Mouse (Mus musculus): ENCODE data around the gene Apol6. TPM values are rescaled to one million over a fixed set of nuclear protein-coding genes. Genes with fewer than 3 reads are reported as not detected.

The Apol6 gene
- not detected in 2 replicates for total RNA-seq (2014; rRNA removed; ENCODE audit: low replicate concordance)
- polyA plus RNA-seq (2015; fragmentation: Nextera tagmentation; extraction: Ambion mirVana) = 0.11 TPM in 2 replicates

- no peak within 1 kb of the TSS for H3K9ac ChIP-seq (replicated peaks; ENCODE audit: low read depth, low read length)
- ATAC-seq (ENCODE audit: insufficient read depth, low read depth) (no peak), DNase-seq (ENCODE audit: low spot score) (no peak)
- H3K9me3 ChIP-seq (replicated peaks; ENCODE audit: control insufficient read depth, low read length) = no peaks in the 10 kb centered on the region
- H3K36me3 ChIP-seq (replicated peaks; ENCODE audit: control insufficient read depth, insufficient read depth, low read length) = no peaks in the 10 kb centered on the region
- 64% methylated on average over 12 of the region's 12 CpGs for WGBS
- H3K4me1 ChIP-seq (ENCODE audit: control insufficient read depth, insufficient read depth) = peaks cover 12% of the 10 kb centered on the region; the same call in 1 of the 2 replicates
- no peak for TF ChIP-seq EP300 (IDR thresholded peaks at IDR 0.05; ENCODE audit: low read depth)
- TF ChIP-seq CTCF (IDR thresholded peaks at IDR 0.05; ENCODE audit: low read depth) = no peak
- H3K27ac ChIP-seq (ENCODE audit: low read depth) = 0 out of 2 replicates have a peak within 1 kb of the TSS, but pooled peaks have one; percentile 13
- H3K27me3 ChIP-seq (ENCODE audit: control insufficient read depth, insufficient read depth, low read length) = no peaks in the 10 kb centered on the region
- no peak within 1 kb of the TSS for H3K4me3 ChIP-seq (ENCODE audit: low read depth, low read length)
- no peak within 1 kb of the TSS for H3K4me2 ChIP-seq (ENCODE audit: low read depth, low read length)
These were observed at the start of gene Apol6 for GRCm38 (mm10) chr15:77044597-77045320. Apol6 (plus strand) TSS chr15:77044729.

DNA sequence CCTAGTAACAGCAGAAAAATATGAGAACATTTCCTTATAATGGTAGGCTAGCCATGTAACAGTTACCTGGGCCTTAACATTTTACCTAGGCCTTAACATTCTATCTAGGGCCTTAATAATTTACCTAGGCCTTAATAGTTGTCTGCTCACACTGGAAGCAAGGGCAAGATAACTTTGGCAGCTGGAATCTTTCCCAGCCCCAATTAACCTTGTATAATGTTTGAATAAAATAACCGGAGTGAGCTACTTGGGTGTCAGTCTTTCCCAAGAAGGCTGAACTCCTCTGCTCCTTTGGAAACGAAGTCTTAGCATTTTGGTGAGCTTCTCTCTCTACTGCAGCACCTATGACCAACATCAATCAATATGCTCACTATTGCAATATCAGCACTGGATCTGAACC lies 46.5 kb upstream of the Apol6 start:
- no peak for ATAC-seq (ENCODE audit: insufficient read depth, low read depth)
- peak overlapping the region; percentile 82 for H3K27ac ChIP-seq (ENCODE audit: low read depth)
- H3K4me1 ChIP-seq (ENCODE audit: control insufficient read depth, insufficient read depth) = peaks cover 10% of the 10 kb centered on the region; the same call in 1 of the 2 replicates
- DNase-seq (ENCODE audit: low spot score) = no peak
- no peak overlapping the region for H3K4me3 ChIP-seq (ENCODE audit: low read depth, low read length)
- WGBS = 61% methylated on average over 2 of the region's 2 CpGs
- H3K9ac ChIP-seq (replicated peaks; ENCODE audit: low read depth, low read length) = no peak overlapping the region
- no peaks in the 10 kb centered on the region for H3K27me3 ChIP-seq (ENCODE audit: control insufficient read depth, insufficient read depth, low read length)
- no peaks in the 10 kb centered on the region for H3K9me3 ChIP-seq (replicated peaks; ENCODE audit: control insufficient read depth, low read length)
- H3K4me2 ChIP-seq (ENCODE audit: low read depth, low read length) = no peak overlapping the region
- no peaks in the 10 kb centered on the region for H3K36me3 ChIP-seq (replicated peaks; ENCODE audit: control insufficient read depth, insufficient read depth, low read length)
- TF ChIP-seq EP300 (IDR thresholded peaks at IDR 0.05; ENCODE audit: low read depth) = no peak

DNA sequence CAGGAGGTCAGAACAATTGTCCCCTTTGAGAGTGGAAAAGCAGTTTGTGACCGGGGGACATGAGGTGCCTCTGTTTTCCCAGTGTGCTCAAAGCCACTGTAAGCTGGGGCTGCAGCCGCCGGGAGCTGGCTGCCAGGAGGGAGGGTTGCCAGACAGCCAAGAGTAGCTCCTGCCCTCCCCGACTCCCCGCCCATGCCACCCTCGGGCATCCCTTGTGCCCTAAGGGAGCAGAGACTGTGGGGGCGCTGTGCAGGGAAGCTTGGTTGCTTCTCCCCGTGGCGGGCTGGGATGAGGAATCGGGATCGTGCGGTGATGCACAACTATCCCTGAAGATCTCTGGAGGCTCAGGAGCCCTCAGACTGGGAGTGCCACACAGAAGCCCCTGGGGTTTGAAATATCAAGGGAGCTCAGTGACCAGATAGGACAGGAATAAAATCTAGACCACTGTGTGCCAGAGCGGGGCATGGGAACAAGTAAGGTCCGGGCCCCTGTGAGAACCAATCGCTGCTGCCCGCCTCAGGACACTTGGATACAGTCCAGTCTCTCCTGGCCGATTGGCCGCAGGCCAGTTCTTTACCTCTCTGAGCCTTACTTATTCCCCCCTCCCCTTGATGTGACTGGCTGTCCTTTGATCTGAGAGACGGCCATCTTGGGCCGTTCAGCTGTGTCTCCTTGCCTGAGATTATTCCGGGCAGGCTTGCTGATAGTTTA lies 45.5 kb upstream of the Apol6 start:
- H3K4me3 ChIP-seq (ENCODE audit: low read depth, low read length) = peak overlapping the region; percentile 16; the same call in 1 of the 2 replicates
- ATAC-seq (ENCODE audit: insufficient read depth, low read depth) (peak; percentile 89), DNase-seq (ENCODE audit: low spot score) (peak; percentile 86)
- peaks cover 10% of the 10 kb centered on the region; the same call in 1 of the 2 replicates for H3K4me1 ChIP-seq (ENCODE audit: control insufficient read depth, insufficient read depth)
- no peaks in the 10 kb centered on the region for H3K27me3 ChIP-seq (ENCODE audit: control insufficient read depth, insufficient read depth, low read length)
- H3K9me3 ChIP-seq (replicated peaks; ENCODE audit: control insufficient read depth, low read length) = no peaks in the 10 kb centered on the region
- H3K9ac ChIP-seq (replicated peaks; ENCODE audit: low read depth, low read length) = no peak overlapping the region; the same call in 1 of the 2 replicates
- H3K27ac ChIP-seq (ENCODE audit: low read depth) = peak overlapping the region; percentile 82
- no peaks in the 10 kb centered on the region for H3K36me3 ChIP-seq (replicated peaks; ENCODE audit: control insufficient read depth, insufficient read depth, low read length)
- 20% methylated on average over 21 of the region's 21 CpGs for WGBS
- H3K4me2 ChIP-seq (ENCODE audit: low read depth, low read length) = peak overlapping the region; percentile 54
- TF ChIP-seq EP300 (IDR thresholded peaks at IDR 0.05; ENCODE audit: low read depth) (no peak), CTCF (IDR thresholded peaks at IDR 0.05; ENCODE audit: low read depth) (peak; percentile 50)

GRCm38 (mm10) chr15:77003173-77003867 lies 41.2 kb upstream of the Apol6 start:
- Histone ChIP-seq H3K36me3 (replicated peaks; ENCODE audit: control insufficient read depth, insufficient read depth, low read length) (no peaks in the 10 kb centered on the region), H3K4me1 (ENCODE audit: control insufficient read depth, insufficient read depth) (peaks cover 3% of the 10 kb centered on the region; the same call in 1 of the 2 replicates), H3K9ac (replicated peaks; ENCODE audit: low read depth, low read length) (no peak overlapping the region), H3K27ac (ENCODE audit: low read depth) (peak overlapping the region; percentile 30), H3K4me3 (ENCODE audit: low read depth, low read length) (no peak overlapping the region), H3K27me3 (ENCODE audit: control insufficient read depth, insufficient read depth, low read length) (no peaks in the 10 kb centered on the region), H3K4me2 (ENCODE audit: low read depth, low read length) (no peak overlapping the region), H3K9me3 (replicated peaks; ENCODE audit: control insufficient read depth, low read length) (no peaks in the 10 kb centered on the region)
- WGBS = 91% methylated on average over 3 of the region's 3 CpGs
- TF ChIP-seq EP300 (IDR thresholded peaks at IDR 0.05; ENCODE audit: low read depth) = no peak
- ATAC-seq (ENCODE audit: insufficient read depth, low read depth) (peak; percentile 26), DNase-seq (ENCODE audit: low spot score) (no peak)

- no peak overlapping the region for H3K4me3 ChIP-seq (ENCODE audit: low read depth, low read length)
- no peak for DNase-seq (ENCODE audit: low spot score)
- H3K9ac ChIP-seq (replicated peaks; ENCODE audit: low read depth, low read length) = no peak overlapping the region
- 6% methylated on average over 3 of the region's 3 CpGs for WGBS
- no peaks in the 10 kb centered on the region for H3K9me3 ChIP-seq (replicated peaks; ENCODE audit: control insufficient read depth, low read length)
- peak; percentile 62 for ATAC-seq (ENCODE audit: insufficient read depth, low read depth)
- TF ChIP-seq CTCF (IDR thresholded peaks at IDR 0.05; ENCODE audit: low read depth) = peak; percentile 91
- TF ChIP-seq EP300 (IDR thresholded peaks at IDR 0.05; ENCODE audit: low read depth) = no peak
- no peak overlapping the region for H3K4me2 ChIP-seq (ENCODE audit: low read depth, low read length)
- no peaks in the 10 kb centered on the region for H3K4me1 ChIP-seq (ENCODE audit: control insufficient read depth, insufficient read depth)
- H3K27ac ChIP-seq (ENCODE audit: low read depth) = peak overlapping the region; percentile 30
- no peaks in the 10 kb centered on the region for H3K27me3 ChIP-seq (ENCODE audit: control insufficient read depth, insufficient read depth, low read length)
- no peaks in the 10 kb centered on the region for H3K36me3 ChIP-seq (replicated peaks; ENCODE audit: control insufficient read depth, insufficient read depth, low read length)
These were observed 40.7 kb upstream of the Apol6 start for GRCm38 (mm10) chr15:77003868-77004215.
